Mouse (Mus musculus): Measurements from ENCODE around the gene E130114P18Rik.

GRCm38 (mm10) chr4:97587412-97588010 is 190.4 kb downstream of the E130114P18Rik start:
- TF ChIP-seq CTCF (IDR thresholded peaks at IDR 0.05; ENCODE audit: extremely low read depth, insufficient read length, insufficient replicate concordance, low read depth, low read length) (no peak), POLR2A (IDR thresholded peaks at IDR 0.05; ENCODE audit: low read depth, low read length) (no peak)

Data from small intestine, adult 2 months (tissue).